Mouse (Mus musculus) heart, embryonic 16.5 days (tissue): ENCODE results near the gene Frem1. TPM values are rescaled to one million over a fixed set of nuclear protein-coding genes. Genes with fewer than 3 reads are reported as not detected.

ENCODE experiments used
- ATAC-seq: fragments of 200-750 bp; cut with Nextera tagmentation; replicated peaks from 2 replicates; pipeline ENCODE4 v1.8.0; 2017; ENCODE audit warnings: moderate number of reproducible peaks; ENCODE audit not compliant: insufficient read depth, low FRiP score; ENCODE audit errors: extremely low read depth
- H3K27ac ChIP-seq: fragments of 300-500 bp; sonication (generic); 2 replicates; pipeline ENCODE4 v1.5.1; 2014; ENCODE audit warnings: mild to moderate bottlenecking, low read length, control low read depth, moderate library complexity
- H3K27me3 ChIP-seq: fragments of 300-500 bp; sonication (generic); 2 replicates; pipeline ENCODE4 v1.6.1; 2014; ENCODE audit warnings: low read length, mixed read lengths; ENCODE audit not compliant: control insufficient read depth, insufficient read depth
- H3K36me3 ChIP-seq: fragments of 300-500 bp; sonication (generic); 2 replicates; pipeline ENCODE4 v1.6.1; 2014; ENCODE audit not compliant: control insufficient read depth, insufficient read depth
- H3K4me1 ChIP-seq: fragments of 300-500 bp; sonication (generic); 2 replicates; pipeline ENCODE4 v1.6.1; 2014; ENCODE audit warnings: low read length, mixed read lengths; ENCODE audit not compliant: control insufficient read depth, insufficient read depth
- H3K4me2 ChIP-seq: fragments of 300-500 bp; sonication (generic); 2 replicates; pipeline ENCODE4 v1.6.1; 2014; ENCODE audit warnings: low read depth, mild to moderate bottlenecking, control low read depth, low read length
- H3K4me3 ChIP-seq: fragments of 300-500 bp; sonication (generic); 2 replicates; pipeline ENCODE4 v1.5.1; 2014; ENCODE audit warnings: mild to moderate bottlenecking, control low read depth, low read length
- H3K9ac ChIP-seq: fragments of 300-500 bp; sonication (generic); 2 replicates; pipeline ENCODE4 v1.6.1; 2014; ENCODE audit warnings: low read length, control low read depth
- H3K9me3 ChIP-seq: fragments of 300-500 bp; sonication (generic); replicated peaks from 2 replicates; pipeline ENCODE4 v1.6.1; 2016; ENCODE audit warnings: low read length; ENCODE audit not compliant: control insufficient read depth
- WGBS: fragments of 180-500 bp; shearing (Covaris S2); extraction: QIAGEN DNeasy Blood & Tissue Kit; methylation state at CpG from one replicate; pipeline ENCODE4 v1.1.7; 2014; 5-methylcytosine and 5-hydroxymethylcytosine counted together
- polyA plus RNA-seq: library from polyadenylated mRNA; unstranded; fragments of >200 nt; fragmentation: Nextera tagmentation; extraction: Ambion mirVana; gene quantifications from 2 replicates; pipeline ENCODE4 v1.2.1, GENCODE M21; 2015

The Frem1 gene
- polyA plus RNA-seq, 1 experiment from 2014 or later, result 2.4 TPM

- no peak for ATAC-seq
- Histone ChIP-seq H3K4me1 (no peaks in the 10 kb centered on the region), H3K27me3 (no peaks in the 10 kb centered on the region)
Observed at GRCm38 (mm10) chr4:83004086-83004485, 48.1 kb downstream of the Frem1 start.

GRCm38 (mm10) chr4:82992042-82992441 lies 60.1 kb downstream of the Frem1 start:
- H3K27me3 ChIP-seq, result no peaks in the 10 kb centered on the region
- 90% methylated on average over 3 of the region's 3 CpGs for WGBS
- ATAC-seq, result no peak
- no peak overlapping the region for H3K9ac ChIP-seq
- H3K4me2 ChIP-seq, result no peak overlapping the region
- H3K36me3 ChIP-seq, result 0 out of 2 replicates have a peak, but pooled peaks cover 2% of the 10 kb centered on the region
- no peaks in the 10 kb centered on the region for H3K9me3 ChIP-seq
- no peak overlapping the region for H3K4me3 ChIP-seq
- H3K27ac ChIP-seq, result no peak overlapping the region
- H3K4me1 ChIP-seq, result no peaks in the 10 kb centered on the region

More at GRCm38 (mm10) chr4:83004086-83004485, 48.1 kb downstream of the Frem1 start:
- H3K4me3 ChIP-seq, result no peak overlapping the region
- H3K36me3 ChIP-seq, result no peaks in the 10 kb centered on the region
- 87% methylated on average over 5 of the region's 5 CpGs for WGBS
- H3K9ac ChIP-seq, result no peak overlapping the region
- H3K4me2 ChIP-seq, result no peak overlapping the region
- H3K9me3 ChIP-seq, result no peaks in the 10 kb centered on the region
- H3K27ac ChIP-seq, result no peak overlapping the region

GRCm38 (mm10) chr4:82990973-82991695 lies 61.0 kb downstream of the Frem1 start:
- no peaks in the 10 kb centered on the region for H3K4me1 ChIP-seq
- no peaks in the 10 kb centered on the region for H3K27me3 ChIP-seq
- ATAC-seq, result no peak
- no peak overlapping the region for H3K4me2 ChIP-seq
- WGBS, result 61% methylated on average over 7 of the region's 7 CpGs
- no peak overlapping the region for H3K9ac ChIP-seq
- no peak overlapping the region for H3K4me3 ChIP-seq
- no peak overlapping the region for H3K27ac ChIP-seq
- H3K9me3 ChIP-seq, result no peaks in the 10 kb centered on the region
- H3K36me3 ChIP-seq, result 0 out of 2 replicates have a peak, but pooled peaks cover 2% of the 10 kb centered on the region

GRCm38 (mm10) chr4:82972381-82972780 lies 79.8 kb downstream of the Frem1 start:
- WGBS, result 73% methylated on average over 4 of the region's 4 CpGs

GRCm38 (mm10) chr4:82970901-82971648 lies 81.1 kb downstream of the Frem1 start:
- no peaks in the 10 kb centered on the region for H3K4me1 ChIP-seq

More at GRCm38 (mm10) chr4:82972381-82972780, 79.8 kb downstream of the Frem1 start:
- Histone ChIP-seq H3K36me3 (no peaks in the 10 kb centered on the region), H3K4me1 (no peaks in the 10 kb centered on the region), H3K9ac (no peak overlapping the region), H3K27me3 (no peaks in the 10 kb centered on the region), H3K27ac (no peak overlapping the region), H3K4me2 (no peak overlapping the region), H3K9me3 (no peaks in the 10 kb centered on the region), H3K4me3 (no peak overlapping the region)
- ATAC-seq, result no peak

GRCm38 (mm10) chr4:82961024-82961423 lies 91.1 kb downstream of the Frem1 start:
- Histone ChIP-seq H3K27ac (no peak overlapping the region), H3K4me2 (no peak overlapping the region), H3K27me3 (no peaks in the 10 kb centered on the region), H3K9ac (no peak overlapping the region), H3K9me3 (no peaks in the 10 kb centered on the region), H3K36me3 (no peaks in the 10 kb centered on the region), H3K4me3 (no peak overlapping the region), H3K4me1 (no peaks in the 10 kb centered on the region)
- no peak for ATAC-seq
- 95% methylated on average over 1 of the region's 1 CpGs for WGBS

More at GRCm38 (mm10) chr4:82970901-82971648, 81.1 kb downstream of the Frem1 start:
- no peak for ATAC-seq
- Histone ChIP-seq H3K27me3 (no peaks in the 10 kb centered on the region), H3K36me3 (no peaks in the 10 kb centered on the region), H3K9me3 (no peaks in the 10 kb centered on the region), H3K4me3 (no peak overlapping the region), H3K4me2 (no peak overlapping the region), H3K27ac (no peak overlapping the region), H3K9ac (no peak overlapping the region)
- 89% methylated on average over 12 of the region's 12 CpGs for WGBS

GRCm38 (mm10) chr4:82957827-82958538 lies 94.2 kb downstream of the Frem1 start:
- no peaks in the 10 kb centered on the region for H3K4me1 ChIP-seq
- ATAC-seq, result no peak
- no peak overlapping the region for H3K4me3 ChIP-seq
- H3K9me3 ChIP-seq, result no peaks in the 10 kb centered on the region
- H3K4me2 ChIP-seq, result no peak overlapping the region
- no peak overlapping the region for H3K9ac ChIP-seq
- no peaks in the 10 kb centered on the region for H3K36me3 ChIP-seq
- no peaks in the 10 kb centered on the region for H3K27me3 ChIP-seq
- no peak overlapping the region for H3K27ac ChIP-seq
- 75% methylated on average over 14 of the region's 14 CpGs for WGBS

- no peak overlapping the region for H3K27ac ChIP-seq
- no peak overlapping the region for H3K9ac ChIP-seq
- H3K36me3 ChIP-seq, result no peaks in the 10 kb centered on the region
- H3K4me2 ChIP-seq, result no peak overlapping the region
- H3K9me3 ChIP-seq, result no peaks in the 10 kb centered on the region
- no peaks in the 10 kb centered on the region for H3K4me1 ChIP-seq
- no peak overlapping the region for H3K4me3 ChIP-seq
- no peaks in the 10 kb centered on the region for H3K27me3 ChIP-seq
- 54% methylated on average over 4 of the region's 4 CpGs for WGBS
- no peak for ATAC-seq
Observed at GRCm38 (mm10) chr4:82953992-82954391, 98.1 kb downstream of the Frem1 start.
